Mouse (Mus musculus): Measurements from ENCODE around the gene Srrm1.

DNA sequence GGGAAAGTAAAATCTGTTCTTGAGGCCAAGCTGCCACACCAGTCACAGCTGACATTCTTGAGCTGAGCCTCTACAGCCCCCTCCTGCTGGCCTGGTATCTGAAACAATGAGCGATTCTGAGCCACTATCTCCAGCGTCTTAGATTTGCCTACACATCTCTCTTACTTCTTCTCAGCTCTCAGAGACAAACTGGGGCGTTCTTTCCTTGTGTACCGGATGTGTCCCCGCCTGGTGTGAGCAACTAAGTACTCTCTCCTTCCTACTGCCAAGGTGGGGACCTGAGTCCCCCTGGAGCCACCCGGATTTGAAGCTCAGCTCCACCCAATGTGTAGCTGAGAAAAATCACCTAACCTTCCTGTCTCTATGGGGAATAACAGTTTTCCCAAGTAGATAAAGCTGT, 61.3 kb downstream of the Srrm1 start:
- TF ChIP-seq POLR2A (IDR thresholded peaks at IDR 0.05; ENCODE audit: low read depth, low read length) (no peak), CTCF (IDR thresholded peaks at IDR 0.05; ENCODE audit: borderline replicate concordance, insufficient read depth, low read length) (no peak)
